Mouse (Mus musculus): ENCODE results near the gene Tmem182.

DNA sequence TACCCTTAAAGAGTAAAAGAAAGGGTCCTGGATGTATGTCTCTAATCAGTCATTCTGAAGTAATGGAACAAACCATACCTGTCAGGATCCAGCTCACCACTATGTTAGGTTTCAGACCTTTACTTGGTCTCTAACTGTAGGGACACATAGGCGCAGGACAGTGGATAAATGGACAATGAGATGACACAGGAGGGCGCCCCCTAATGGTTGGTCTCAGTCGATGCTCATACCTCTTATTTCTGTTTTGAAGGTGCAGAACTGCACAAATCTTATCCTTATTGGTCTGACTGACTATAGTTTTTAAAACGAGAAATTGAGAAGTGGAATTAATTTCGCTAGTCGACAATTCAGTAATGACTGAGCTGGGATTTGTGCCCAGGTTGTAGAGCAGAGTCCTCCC, 79.5 kb downstream of the Tmem182 start:
- TF ChIP-seq CTCF (IDR thresholded peaks at IDR 0.05), result peak; percentile 34
- TF ChIP-seq EP300 (IDR thresholded peaks at IDR 0.05), result no peak
